Mouse (Mus musculus): ENCODE results near the gene Olfr1330.
A peak's percentile ranks its signal among the peaks of the same experiment; 100 is the strongest.
"Not testable (repeated sequence)": the region's sequence is repeated elsewhere in the genome, so short reads cannot be mapped to it uniquely, and the experiment has no call there.

Olfr1330 gene

DNA sequence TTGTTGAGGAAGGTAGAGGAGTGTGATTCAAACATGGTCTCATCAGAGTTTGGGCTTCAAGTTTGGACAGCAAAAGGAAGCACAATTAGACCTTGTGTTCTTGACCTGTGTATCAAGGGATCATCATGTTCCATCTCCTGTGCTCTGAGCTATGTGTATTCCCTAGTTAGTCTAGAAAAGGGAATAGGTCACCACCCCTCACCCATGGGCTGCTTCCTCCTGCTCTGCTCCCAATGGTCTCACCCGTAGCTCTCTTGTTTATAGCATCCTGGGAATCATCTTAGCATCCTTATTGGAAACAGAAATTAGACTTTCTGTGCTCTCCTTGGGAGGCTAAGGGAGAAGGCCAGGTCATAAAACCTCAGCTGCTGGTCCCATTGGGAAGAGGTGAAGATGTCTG is at the start of gene Olfr1330:
TSS of gene Olfr1330 (plus strand) at position 301 of the 400 bp plus-strand sequence.
- no peak for DNase-seq

DNA sequence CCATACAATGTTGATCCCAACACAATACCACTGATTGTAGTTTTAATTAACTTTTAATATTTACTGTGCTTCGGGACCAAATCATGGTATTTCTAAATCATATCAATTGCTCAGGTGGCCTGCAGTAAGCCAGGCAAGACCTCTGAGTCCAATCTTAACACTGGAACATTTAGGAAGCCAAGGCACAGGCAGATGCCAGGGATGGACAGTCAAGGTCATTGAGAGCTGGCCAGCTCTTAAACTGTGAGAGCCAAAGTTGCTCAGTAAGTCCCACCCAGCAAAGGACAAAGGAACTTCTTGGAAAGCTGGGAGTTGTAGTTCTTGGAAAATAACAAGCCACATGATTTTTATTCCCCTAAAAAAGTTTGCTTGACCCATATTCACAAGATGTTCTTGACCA is 26.6 kb upstream of the Olfr1330 start:
- DNase-seq: no peak

DNA sequence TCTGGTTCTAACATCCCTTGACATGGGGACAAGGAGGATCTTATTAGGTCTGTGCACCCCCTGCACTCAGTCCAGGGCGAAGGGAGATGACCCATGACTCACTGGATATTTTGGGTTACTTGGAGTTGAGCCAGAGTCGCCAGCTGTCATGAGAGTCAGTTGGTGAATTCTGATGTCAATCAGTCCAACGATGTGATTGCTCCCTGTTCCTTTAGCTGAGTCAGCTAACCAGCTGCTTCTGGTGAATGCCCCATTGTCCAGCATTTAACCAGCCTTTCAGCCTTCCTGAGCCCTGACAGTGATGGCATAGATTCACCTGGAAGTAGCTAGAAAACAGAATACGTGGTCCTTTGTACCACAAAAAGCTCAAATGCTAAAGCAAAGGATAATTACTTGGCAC is 25.7 kb upstream of the Olfr1330 start:
- peak; percentile 22 to 28 for DNase-seq

DNA sequence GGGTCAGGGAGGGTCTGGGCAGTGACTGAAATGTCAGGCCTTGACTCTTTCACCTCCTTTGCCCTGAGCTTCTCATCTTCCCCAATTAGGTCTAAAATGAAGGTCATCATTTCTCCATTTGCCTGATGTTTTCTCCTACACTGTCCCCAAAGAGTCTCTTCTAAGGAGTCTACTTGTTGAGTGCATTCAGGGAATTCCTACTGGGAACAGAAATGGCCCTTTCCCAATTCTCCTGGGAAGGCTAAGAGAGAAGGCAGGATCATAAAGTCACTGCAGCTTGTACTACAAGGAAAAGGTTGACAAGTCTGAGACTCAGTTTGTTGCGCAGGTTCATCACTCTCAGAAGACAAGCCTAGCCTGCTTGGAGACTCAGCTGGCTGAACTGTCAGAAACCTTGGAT is 24.0 kb upstream of the Olfr1330 start, which contains the start of gene Olfr1331:
TSS of gene Olfr1331 (plus strand) at position 301 of the 400 bp plus-strand sequence.
- DNase-seq: no peak

DNA sequence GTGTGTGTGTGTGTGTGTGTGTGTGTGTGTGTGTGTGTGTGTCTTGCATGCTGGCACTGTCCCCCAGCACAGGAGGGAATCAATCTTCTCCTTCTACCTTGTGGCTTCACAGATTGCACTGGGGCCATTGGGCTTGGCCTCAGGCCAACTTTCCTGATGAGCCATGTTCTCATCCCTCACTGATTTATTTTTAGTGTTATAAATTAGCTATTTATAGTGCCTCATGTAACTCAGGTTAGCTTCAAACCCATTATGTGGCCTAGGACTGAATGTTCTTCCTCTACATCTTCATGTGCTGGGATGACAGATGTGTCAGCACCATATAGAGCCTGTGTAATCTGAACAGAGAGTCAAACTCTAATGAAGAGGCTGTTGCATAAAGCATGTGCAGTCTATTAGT is 20.8 kb upstream of the Olfr1330 start:
- DNase-seq: peak; percentile 64 to 68

DNA sequence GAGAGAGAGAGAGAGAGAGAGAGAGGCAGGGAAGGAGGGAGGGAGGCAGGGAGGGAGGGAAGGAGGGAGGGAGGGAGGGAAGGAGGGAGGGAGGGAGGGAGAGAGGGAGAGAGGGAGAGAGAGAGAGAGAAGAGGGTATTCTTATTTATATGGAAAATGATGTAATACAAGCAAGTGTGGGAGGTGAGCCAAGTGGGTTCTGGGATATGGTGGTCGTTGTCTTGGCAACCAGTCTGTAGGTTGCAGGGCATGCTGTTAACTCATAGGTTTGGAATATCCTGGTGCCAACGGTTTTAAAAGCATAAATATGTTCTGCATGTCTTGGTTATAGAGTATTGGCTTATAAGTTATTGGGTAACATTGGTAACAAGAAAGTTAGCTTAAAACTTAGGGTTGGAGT is 13.6 kb downstream of the Olfr1330 start:
- no peak for DNase-seq

DNA sequence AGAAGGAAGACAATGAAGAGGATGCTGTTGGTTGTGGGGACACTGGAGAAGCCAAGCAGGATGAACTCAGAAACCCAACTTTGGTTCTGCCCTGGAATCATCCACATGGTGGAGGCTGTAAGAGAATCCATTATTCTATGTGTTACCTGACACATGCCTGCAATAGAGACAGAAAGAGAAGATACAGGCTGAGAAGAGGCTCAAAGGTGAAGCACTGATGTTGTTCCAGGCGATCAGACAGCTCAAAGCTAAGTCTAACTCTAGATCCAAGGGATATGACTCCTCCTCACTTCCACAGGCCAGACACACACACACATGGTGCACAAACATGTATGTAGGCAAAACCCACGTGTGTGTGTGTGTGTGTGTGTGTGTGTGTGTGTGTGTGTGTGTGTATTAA is 29.0 kb downstream of the Olfr1330 start, which contains the start of gene Olfr1329:
TSS of gene Olfr1329 (minus strand) at position 101 of the 400 bp plus-strand sequence.
- not testable (repeated sequence) for DNase-seq

DNA sequence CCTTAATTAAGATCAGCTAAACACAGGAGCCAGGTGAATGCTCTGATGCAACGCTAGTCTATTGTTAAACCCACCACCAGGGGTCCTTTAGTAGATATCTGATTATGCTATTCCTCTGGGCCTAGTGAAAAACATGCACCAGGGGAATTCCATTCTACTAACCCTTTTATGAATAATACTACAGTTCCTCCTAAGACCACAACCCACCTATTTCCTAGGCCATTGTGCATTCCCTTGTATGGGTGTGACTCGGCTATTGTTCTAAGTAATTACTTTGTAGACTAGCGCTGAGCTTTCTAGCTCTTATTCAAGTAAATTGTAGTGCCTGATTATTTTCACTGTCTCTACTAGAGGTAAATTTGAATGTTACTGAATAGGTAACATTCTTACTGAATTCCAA is 42.9 kb downstream of the Olfr1330 start:
- not testable (repeated sequence) for DNase-seq

DNA sequence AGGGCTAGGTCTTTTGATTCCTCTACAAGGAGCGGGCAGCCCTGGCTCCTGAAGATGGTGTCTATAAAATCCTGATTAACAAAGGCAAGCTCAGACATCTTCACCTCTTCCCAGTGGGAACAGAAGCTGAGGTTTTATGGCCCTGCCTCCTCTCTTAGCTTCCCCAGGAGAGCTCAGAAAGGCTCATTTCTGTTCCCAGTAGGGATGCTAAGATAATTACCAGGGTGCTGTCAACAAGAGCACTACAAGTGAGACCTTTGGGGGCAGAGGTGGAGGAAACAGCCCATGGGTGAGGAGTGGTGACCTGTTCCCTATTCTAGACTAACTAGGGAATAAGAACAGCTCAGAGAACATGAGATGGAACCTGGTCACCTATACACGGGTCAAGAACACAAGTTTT is 50.1 kb downstream of the Olfr1330 start, which contains the start of gene Olfr1328:
TSS of gene Olfr1328 (minus strand) at position 101 of the 400 bp plus-strand sequence.
- DNase-seq: no peak
